Mouse (Mus musculus) megakaryocyte, embryonic 14.5 days (primary cell): ENCODE results near the gene Atr.

Experiments
- FLI1 ChIP-seq: IDR thresholded peaks from 2 replicates; pipeline ENCODE4 v1.6.1; 2012; ENCODE audit warnings: low read length, inconsistent platforms, mixed read lengths
- GATA1 ChIP-seq: IDR thresholded peaks from 3 replicates; pipeline ENCODE4 v1.6.1; 2012; ENCODE audit warnings: mixed read lengths, low read length, inconsistent platforms, borderline replicate concordance

DNA sequence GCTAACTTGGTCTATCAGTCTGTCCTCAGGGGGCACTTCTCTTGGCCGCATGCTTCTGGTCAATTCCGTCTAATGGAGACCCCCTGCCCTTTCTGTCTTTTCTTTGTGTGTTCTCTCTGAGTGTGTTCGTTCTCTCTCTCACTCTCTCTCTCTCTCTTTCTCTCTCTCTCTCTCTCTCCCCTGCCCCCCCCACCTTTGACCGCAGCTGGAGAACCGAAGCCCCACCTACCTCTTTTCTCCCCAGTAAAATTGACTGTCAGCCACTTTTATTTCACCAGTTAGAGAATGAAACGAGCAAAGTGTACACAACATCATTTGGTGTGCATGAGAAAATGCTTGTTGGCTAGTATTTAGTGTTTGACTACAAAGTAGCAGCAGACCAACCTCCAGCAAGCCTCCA is 101.8 kb downstream of the Atr start:
- no peak for TF ChIP-seq GATA1
- no peak for TF ChIP-seq FLI1
